8 mouse cellular contexts compared by ENCODE assay signal in the genomic region with DNA sequence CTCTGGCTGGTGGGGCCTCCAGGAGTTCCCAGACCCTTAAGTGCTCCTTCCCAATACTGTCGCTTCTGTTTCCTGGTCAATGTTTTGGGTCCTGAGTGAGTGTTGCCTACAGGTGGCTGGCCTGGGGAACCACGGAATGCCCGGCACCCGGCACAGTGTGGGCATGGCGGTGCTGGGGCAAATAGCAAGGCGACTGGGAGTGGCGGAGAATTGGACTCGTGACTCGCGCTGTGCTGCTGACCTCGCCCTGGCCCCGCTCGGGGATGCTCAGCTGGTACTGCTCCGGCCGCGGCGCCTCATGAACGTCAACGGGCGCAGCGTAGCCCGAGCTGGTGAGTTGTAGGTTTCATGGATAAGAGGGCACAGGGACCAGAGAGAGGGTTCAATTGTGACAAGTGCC. TPM values are rescaled to one million over a fixed set of nuclear protein-coding genes. Genes with fewer than 3 reads are reported as not detected.
DNase-seq lines count a peak whose midpoint lies in the region; ATAC-seq and TF ChIP-seq lines count a peak whose summit lies in the region.

No protein-coding gene starts in this region.

- H3K9me3 ChIP-seq in kidney, postnatal 0 days (replicated peaks; ENCODE audit: low read length), result no peaks in the 10 kb centered on the region
- H3K9me3 ChIP-seq in hindbrain, embryonic 11.5 days (ENCODE audit: control insufficient read depth, low read length), result no peaks in the 10 kb centered on the region
- H3K9me3 ChIP-seq in midbrain, embryonic 15.5 days, result no peaks in the 10 kb centered on the region

- TF ChIP-seq POLR2A in kidney, adult 2 months (IDR thresholded peaks at IDR 0.05; ENCODE audit: low read depth, low read length), result no peak

- 25% methylated on average over 22 of the region's 22 CpGs for WGBS in kidney, postnatal 0 days
- 24% methylated on average over 22 of the region's 22 CpGs for whole genome bisulfite sequencing in kidney, adult 2 months
- WGBS in hindbrain, embryonic 11.5 days, result 22% methylated on average over 22 of the region's 22 CpGs
- WGBS in midbrain, embryonic 15.5 days, result 21% methylated on average over 22 of the region's 22 CpGs

- H3K4me3 ChIP-seq in kidney, postnatal 0 days (replicated peaks; ENCODE audit: low read depth, low read length), result peak overlapping the region; percentile 40
- no peak overlapping the region for H3K4me3 ChIP-seq in kidney, adult 2 months (ENCODE audit: insufficient read depth, low read depth, low read length)
- H3K4me3 ChIP-seq in hindbrain, embryonic 11.5 days (ENCODE audit: low read depth, low read length), result peak overlapping the region; percentile 53
- H3K4me3 ChIP-seq in midbrain, embryonic 15.5 days, result peak overlapping the region; percentile 81

- 0 out of 2 replicates have a peak, but pooled peaks have one; percentile 11 for ATAC-seq in kidney, postnatal 0 days (replicated peaks; ENCODE audit: low FRiP score, low read depth)
- no peak for ATAC-seq in hindbrain, embryonic 11.5 days (ENCODE audit: low FRiP score)
- no peak for ATAC-seq in midbrain, embryonic 15.5 days (replicated peaks)

- DNase-seq in kidney, postnatal 0 days (ENCODE audit: low spot score), result no peak
- no peak for DNase-seq in kidney, adult 2 months
- DNase-seq in R1 (ENCODE audit: low read depth, low spot score), result peak; percentile 23
- no peak for DNase-seq in hindbrain, embryonic 11.5 days (ENCODE audit: low spot score)
- no peak for DNase-seq in cerebellum, postnatal 10 days
- no peak for DNase-seq in right cerebral cortex, postnatal 36 days (ENCODE audit: low spot score in 2 of 2)
- no peak for DNase-seq in lung, postnatal 36 days

- H3K4me2 ChIP-seq in kidney, postnatal 0 days (ENCODE audit: low read length), result peak overlapping the region; percentile 83
- peak overlapping the region; percentile 79 for H3K4me2 ChIP-seq in hindbrain, embryonic 11.5 days (replicated peaks; ENCODE audit: low read depth, low read length)
- peak overlapping the region; percentile 81 for H3K4me2 ChIP-seq in midbrain, embryonic 15.5 days

- H3K36me3 ChIP-seq in kidney, postnatal 0 days (ENCODE audit: insufficient read depth, low read length), result no peaks in the 10 kb centered on the region
- no peaks in the 10 kb centered on the region for H3K36me3 ChIP-seq in kidney, adult 2 months (ENCODE audit: control insufficient read depth, insufficient read depth, low read length)
- H3K36me3 ChIP-seq in hindbrain, embryonic 11.5 days (ENCODE audit: control insufficient read depth, insufficient read depth, low read length), result no peaks in the 10 kb centered on the region
- H3K36me3 ChIP-seq in midbrain, embryonic 15.5 days (replicated peaks), result no peaks in the 10 kb centered on the region

- H3K27me3 ChIP-seq in kidney, postnatal 0 days (ENCODE audit: insufficient read depth, low read length), result no peaks in the 10 kb centered on the region; the same call in 1 of the 2 replicates
- no peaks in the 10 kb centered on the region for H3K27me3 ChIP-seq in kidney, adult 2 months (replicated peaks; ENCODE audit: control insufficient read depth, insufficient read depth, low read length)
- H3K27me3 ChIP-seq in hindbrain, embryonic 11.5 days (ENCODE audit: control insufficient read depth, insufficient read depth, low read length), result no peaks in the 10 kb centered on the region
- no peaks in the 10 kb centered on the region for H3K27me3 ChIP-seq in midbrain, embryonic 15.5 days (replicated peaks)

- TF ChIP-seq CTCF in kidney, postnatal 0 days (IDR thresholded peaks at IDR 0.05; ENCODE audit: low read depth), result no peak
- no peak for TF ChIP-seq CTCF in kidney, adult 2 months (conservative IDR thresholded peaks at IDR 0.05; ENCODE audit: insufficient read depth, insufficient read length, low read depth, low read length)

- peaks cover 4% of the 10 kb centered on the region for H3K4me1 ChIP-seq in kidney, postnatal 0 days (replicated peaks; ENCODE audit: insufficient read depth, low read length)
- H3K4me1 ChIP-seq in kidney, adult 2 months (ENCODE audit: control insufficient read depth, insufficient read depth, low read length), result no peaks in the 10 kb centered on the region; the same call in 1 of the 2 replicates
- H3K4me1 ChIP-seq in hindbrain, embryonic 11.5 days (replicated peaks; ENCODE audit: control insufficient read depth, insufficient read depth, low read length), result 0 out of 2 replicates have a peak, but pooled peaks cover 5% of the 10 kb centered on the region
- peaks cover 13% of the 10 kb centered on the region for H3K4me1 ChIP-seq in midbrain, embryonic 15.5 days

- H3K27ac ChIP-seq in kidney, postnatal 0 days, result no peak overlapping the region
- H3K27ac ChIP-seq in kidney, adult 2 months (ENCODE audit: insufficient read depth, low read depth, low read length), result no peak overlapping the region
- no peak overlapping the region for H3K27ac ChIP-seq in hindbrain, embryonic 11.5 days (ENCODE audit: low read depth, low read length)
- no peak overlapping the region for H3K27ac ChIP-seq in midbrain, embryonic 15.5 days

- peak overlapping the region; percentile 13; the same call in 1 of the 2 replicates for H3K9ac ChIP-seq in kidney, postnatal 0 days (ENCODE audit: low read depth, low read length)
- peak overlapping the region; percentile 49 for H3K9ac ChIP-seq in hindbrain, embryonic 11.5 days (ENCODE audit: low read depth, low read length)
- no peak overlapping the region for H3K9ac ChIP-seq in midbrain, embryonic 15.5 days

RNA-seq across cellular contexts. Expression of gene Ptrh1, which starts 0.6 kb away (rescaled TPM):
- polyA plus RNA-seq in kidney, postnatal 0 days (2015; fragmentation: Nextera tagmentation; extraction: Ambion mirVana), result 7.0 and 7.8 TPM in 2 replicates
- 8.0 and 11.8 TPM in 2 replicates for polyA plus RNA-seq in kidney, adult 2 months (2012; rRNA removed)
- 4.2 and 4.3 TPM in 2 replicates for polyA plus RNA-seq in hindbrain, embryonic 11.5 days (2014; fragmentation: Nextera tagmentation; extraction: Ambion mirVana)
- 5.9 and 6.1 TPM in 2 replicates for polyA plus RNA-seq in midbrain, embryonic 15.5 days (2015; fragmentation: Nextera tagmentation; extraction: Ambion mirVana)

RNA-seq across cellular contexts. Expression of gene Ttc16, which starts 0.8 kb away (rescaled TPM):
- 0.13 and 0.18 TPM in 2 replicates for polyA plus RNA-seq in kidney, postnatal 0 days (2015; fragmentation: Nextera tagmentation; extraction: Ambion mirVana)
- 1.1 TPM in 2 replicates for polyA plus RNA-seq in kidney, adult 2 months (2012; rRNA removed)
- polyA plus RNA-seq in hindbrain, embryonic 11.5 days (2014; fragmentation: Nextera tagmentation; extraction: Ambion mirVana), result 0.22 and 0.34 TPM in 2 replicates
- 0.89 and 0.92 TPM in 2 replicates for polyA plus RNA-seq in midbrain, embryonic 15.5 days (2015; fragmentation: Nextera tagmentation; extraction: Ambion mirVana)

RNA-seq across cellular contexts. Expression of gene Cfap157, which starts 8.0 kb away (rescaled TPM):
- polyA plus RNA-seq in kidney, postnatal 0 days (2015; fragmentation: Nextera tagmentation; extraction: Ambion mirVana), result 0.45 and 0.48 TPM in 2 replicates
- 0.12 TPM in 1 of 2 replicates, not detected in the other for polyA plus RNA-seq in kidney, adult 2 months (2012; rRNA removed)
- polyA plus RNA-seq in hindbrain, embryonic 11.5 days (2014; fragmentation: Nextera tagmentation; extraction: Ambion mirVana), result 0.80 and 0.98 TPM in 2 replicates
- 1.0 and 1.2 TPM in 2 replicates for polyA plus RNA-seq in midbrain, embryonic 15.5 days (2015; fragmentation: Nextera tagmentation; extraction: Ambion mirVana)

RNA-seq across cellular contexts. Expression of gene Tor2a, which starts 19.2 kb away (rescaled TPM):
- 74.9 and 79.4 TPM in 2 replicates for polyA plus RNA-seq in kidney, postnatal 0 days (2015; fragmentation: Nextera tagmentation; extraction: Ambion mirVana)
- 72.5 and 93.3 TPM in 2 replicates for polyA plus RNA-seq in kidney, adult 2 months (2012; rRNA removed)
- 53.1 and 53.5 TPM in 2 replicates for polyA plus RNA-seq in hindbrain, embryonic 11.5 days (2014; fragmentation: Nextera tagmentation; extraction: Ambion mirVana)
- 54.1 and 55.9 TPM in 2 replicates for polyA plus RNA-seq in midbrain, embryonic 15.5 days (2015; fragmentation: Nextera tagmentation; extraction: Ambion mirVana)

RNA-seq across cellular contexts. Expression of gene 6330409D20Rik, which starts 35.4 kb away (rescaled TPM):
- 0.11 TPM in 1 of 2 replicates, not detected in the other for polyA plus RNA-seq in kidney, postnatal 0 days (2015; fragmentation: Nextera tagmentation; extraction: Ambion mirVana)
- not detected in 2 replicates for polyA plus RNA-seq in kidney, adult 2 months (2012; rRNA removed)
- 2.3 and 3.0 TPM in 2 replicates for polyA plus RNA-seq in hindbrain, embryonic 11.5 days (2014; fragmentation: Nextera tagmentation; extraction: Ambion mirVana)
- 3.4 and 4.1 TPM in 2 replicates for polyA plus RNA-seq in midbrain, embryonic 15.5 days (2015; fragmentation: Nextera tagmentation; extraction: Ambion mirVana)
